Mouse (Mus musculus): ENCODE measurements around the gene Mical3. TPM values are rescaled to one million over a fixed set of nuclear protein-coding genes. Genes with fewer than 3 reads are reported as not detected.
A peak's percentile ranks its signal among the peaks of the same experiment; 100 is the strongest.

Gene Mical3
- total and polyA plus RNA-seq, 2 experiments, result 5.8 to 7.9 TPM

DNA sequence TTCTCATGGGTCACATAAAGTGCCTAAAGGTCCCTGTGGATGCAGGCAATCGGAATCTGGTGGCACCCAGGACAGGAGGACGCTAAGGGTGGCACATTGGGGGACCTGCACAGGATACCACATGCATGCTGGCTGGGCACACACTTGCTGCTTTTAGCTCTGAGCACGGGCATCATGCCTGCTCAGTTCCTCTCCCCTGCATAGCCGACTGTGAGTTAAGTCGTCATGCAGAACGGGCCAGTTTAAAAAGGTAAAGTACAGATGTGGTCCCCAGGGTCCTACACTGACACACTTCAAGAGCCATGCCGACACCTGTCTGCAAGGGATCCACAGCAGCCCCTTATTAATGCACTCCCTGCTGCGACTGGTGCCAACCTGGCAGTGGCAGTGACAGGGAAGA, 176.6 kb downstream of the Mical3 start:
- H3K79me2 ChIP-seq (ENCODE audit: control insufficient read depth, insufficient read depth, low read length), result no peaks in the 10 kb centered on the region
- H3K9ac ChIP-seq (ENCODE audit: low read depth, low read length), result no peak overlapping the region
- H3K4me3 ChIP-seq (ENCODE audit: insufficient read depth, low read depth, low read length), result no peak overlapping the region
- peaks cover 13% of the 10 kb centered on the region; the same call in 1 of the 2 replicates for H3K36me3 ChIP-seq (ENCODE audit: control insufficient read depth, insufficient read depth, low read length)
- H3K4me1 ChIP-seq (ENCODE audit: control insufficient read depth, insufficient read depth, low read length), result no peaks in the 10 kb centered on the region
- no peak overlapping the region for H3K27ac ChIP-seq (replicated peaks; ENCODE audit: insufficient read depth, low read depth, low read length)
- no peaks in the 10 kb centered on the region for H3K27me3 ChIP-seq (ENCODE audit: control insufficient read depth, insufficient read depth, low read length)
- TF ChIP-seq POLR2A (IDR thresholded peaks at IDR 0.05; ENCODE audit: extremely low read depth, insufficient read depth, low read length) (no peak), CTCF (IDR thresholded peaks at IDR 0.05; ENCODE audit: low read depth, low read length) (no peak)
- DNase-seq (ENCODE audit: extremely low read depth, low read depth, low spot score), result no peak
- WGBS, result 89% methylated on average over 8 of the region's 8 CpGs

- no peak for TF ChIP-seq CTCF (IDR thresholded peaks at IDR 0.05; ENCODE audit: low read depth, low read length)
- no peak overlapping the region for H3K4me3 ChIP-seq (ENCODE audit: insufficient read depth, low read depth, low read length)
- 97% methylated on average over 6 of the region's 6 CpGs for WGBS
Measured at GRCm38 (mm10) chr6:120952475-120952874, 178.3 kb downstream of the Mical3 start.

GRCm38 (mm10) chr6:120951311-120951710, 179.5 kb downstream of the Mical3 start:
- Histone ChIP-seq H3K36me3 (ENCODE audit: control insufficient read depth, insufficient read depth, low read length) (peaks cover 16% of the 10 kb centered on the region; the same call in 1 of the 2 replicates), H3K79me2 (ENCODE audit: control insufficient read depth, insufficient read depth, low read length) (no peaks in the 10 kb centered on the region), H3K27me3 (ENCODE audit: control insufficient read depth, insufficient read depth, low read length) (no peaks in the 10 kb centered on the region), H3K9ac (ENCODE audit: low read depth, low read length) (no peak overlapping the region), H3K4me3 (ENCODE audit: insufficient read depth, low read depth, low read length) (no peak overlapping the region), H3K4me1 (ENCODE audit: control insufficient read depth, insufficient read depth, low read length) (no peaks in the 10 kb centered on the region), H3K27ac (replicated peaks; ENCODE audit: insufficient read depth, low read depth, low read length) (no peak overlapping the region)
- 92% methylated on average over 6 of the region's 6 CpGs for WGBS
- DNase-seq (ENCODE audit: extremely low read depth, low read depth, low spot score), result no peak
- TF ChIP-seq CTCF (IDR thresholded peaks at IDR 0.05; ENCODE audit: low read depth, low read length) (no peak), POLR2A (IDR thresholded peaks at IDR 0.05; ENCODE audit: extremely low read depth, insufficient read depth, low read length) (no peak)

More at GRCm38 (mm10) chr6:120952475-120952874, 178.3 kb downstream of the Mical3 start:
- H3K9ac ChIP-seq (ENCODE audit: low read depth, low read length), result no peak overlapping the region
- peaks cover 16% of the 10 kb centered on the region; the same call in 1 of the 2 replicates for H3K36me3 ChIP-seq (ENCODE audit: control insufficient read depth, insufficient read depth, low read length)
- no peaks in the 10 kb centered on the region for H3K27me3 ChIP-seq (ENCODE audit: control insufficient read depth, insufficient read depth, low read length)
- no peaks in the 10 kb centered on the region for H3K4me1 ChIP-seq (ENCODE audit: control insufficient read depth, insufficient read depth, low read length)
- no peak overlapping the region for H3K27ac ChIP-seq (replicated peaks; ENCODE audit: insufficient read depth, low read depth, low read length)
- no peak for DNase-seq (ENCODE audit: extremely low read depth, low read depth, low spot score)
- no peaks in the 10 kb centered on the region for H3K79me2 ChIP-seq (ENCODE audit: control insufficient read depth, insufficient read depth, low read length)

DNA sequence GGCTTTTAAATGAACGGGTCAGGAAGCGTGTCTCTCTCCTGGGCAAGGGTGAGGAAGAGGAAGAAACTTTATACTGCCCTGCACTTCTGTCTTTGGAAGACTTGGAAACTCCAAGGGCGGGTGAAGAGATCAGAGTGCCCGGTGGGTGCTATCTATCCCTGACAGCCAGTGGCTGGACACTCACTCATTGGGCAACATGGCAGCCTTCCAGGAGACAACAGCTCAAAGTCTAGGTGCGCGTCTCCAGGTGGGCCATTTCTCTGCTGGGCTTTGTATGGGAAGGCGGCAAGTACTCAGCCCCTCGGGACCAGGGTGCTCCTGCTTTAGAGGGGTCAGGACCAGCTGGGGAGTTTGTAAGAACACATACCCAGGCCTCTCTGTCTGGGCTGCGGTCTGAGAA, 185.3 kb downstream of the Mical3 start:
- TF ChIP-seq POLR2A (IDR thresholded peaks at IDR 0.05; ENCODE audit: extremely low read depth, insufficient read depth, low read length), result no peak
- no peaks in the 10 kb centered on the region for H3K79me2 ChIP-seq (ENCODE audit: control insufficient read depth, insufficient read depth, low read length)
- peaks cover 8% of the 10 kb centered on the region; the same call in 1 of the 2 replicates for H3K36me3 ChIP-seq (ENCODE audit: control insufficient read depth, insufficient read depth, low read length)
- WGBS, result 43% methylated on average over 9 of the region's 9 CpGs
- no peak overlapping the region for H3K27ac ChIP-seq (replicated peaks; ENCODE audit: insufficient read depth, low read depth, low read length)
- H3K27me3 ChIP-seq (ENCODE audit: control insufficient read depth, insufficient read depth, low read length), result no peaks in the 10 kb centered on the region
- H3K4me3 ChIP-seq (ENCODE audit: insufficient read depth, low read depth, low read length), result no peak overlapping the region
- H3K4me1 ChIP-seq (ENCODE audit: control insufficient read depth, insufficient read depth, low read length), result no peaks in the 10 kb centered on the region; the same call in 1 of the 2 replicates
- H3K9ac ChIP-seq (ENCODE audit: low read depth, low read length), result no peak overlapping the region
- DNase-seq (ENCODE audit: extremely low read depth, low read depth, low spot score), result peak; percentile 54

DNA sequence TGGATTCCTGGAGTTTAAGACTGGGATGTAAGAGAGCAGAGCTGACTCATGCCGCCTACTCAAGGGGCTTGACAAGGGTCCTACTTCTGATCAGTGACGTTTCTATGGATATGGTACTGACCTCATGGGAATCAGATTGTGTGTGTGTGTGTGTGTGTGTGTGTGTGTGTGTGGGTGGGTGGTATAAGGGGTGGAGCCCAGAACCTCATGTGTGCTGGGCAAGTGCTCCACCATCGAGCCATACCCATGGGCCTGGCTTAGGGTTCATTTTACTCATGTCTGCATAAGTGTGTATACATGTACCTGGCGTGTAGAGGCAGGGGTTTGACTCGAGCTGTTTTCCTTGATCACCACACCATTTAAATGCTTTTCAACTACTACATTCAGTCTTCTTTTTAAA, 186.8 kb downstream of the Mical3 start:
- Histone ChIP-seq H3K79me2 (ENCODE audit: control insufficient read depth, insufficient read depth, low read length) (no peaks in the 10 kb centered on the region), H3K36me3 (ENCODE audit: control insufficient read depth, insufficient read depth, low read length) (peaks cover 3% of the 10 kb centered on the region; the same call in 1 of the 2 replicates), H3K27ac (replicated peaks; ENCODE audit: insufficient read depth, low read depth, low read length) (no peak overlapping the region), H3K4me1 (ENCODE audit: control insufficient read depth, insufficient read depth, low read length) (no peaks in the 10 kb centered on the region; the same call in 1 of the 2 replicates), H3K4me3 (ENCODE audit: insufficient read depth, low read depth, low read length) (no peak overlapping the region), H3K9ac (ENCODE audit: low read depth, low read length) (no peak overlapping the region), H3K27me3 (ENCODE audit: control insufficient read depth, insufficient read depth, low read length) (no peaks in the 10 kb centered on the region)
- DNase-seq (ENCODE audit: extremely low read depth, low read depth, low spot score), result no peak
- TF ChIP-seq POLR2A (IDR thresholded peaks at IDR 0.05; ENCODE audit: extremely low read depth, insufficient read depth, low read length), result no peak
- TF ChIP-seq CTCF (IDR thresholded peaks at IDR 0.05; ENCODE audit: low read depth, low read length), result no peak
- WGBS, result 87% methylated on average over 5 of the region's 5 CpGs

- 89% methylated on average over 10 of the region's 10 CpGs for WGBS
- Histone ChIP-seq H3K4me1 (ENCODE audit: control insufficient read depth, insufficient read depth, low read length) (no peaks in the 10 kb centered on the region; the same call in 1 of the 2 replicates), H3K9ac (ENCODE audit: low read depth, low read length) (no peak overlapping the region), H3K36me3 (ENCODE audit: control insufficient read depth, insufficient read depth, low read length) (peaks cover 2% of the 10 kb centered on the region; the same call in 1 of the 2 replicates), H3K4me3 (ENCODE audit: insufficient read depth, low read depth, low read length) (no peak overlapping the region), H3K79me2 (ENCODE audit: control insufficient read depth, insufficient read depth, low read length) (no peaks in the 10 kb centered on the region), H3K27ac (replicated peaks; ENCODE audit: insufficient read depth, low read depth, low read length) (no peak overlapping the region), H3K27me3 (ENCODE audit: control insufficient read depth, insufficient read depth, low read length) (no peaks in the 10 kb centered on the region)
- TF ChIP-seq POLR2A (IDR thresholded peaks at IDR 0.05; ENCODE audit: extremely low read depth, insufficient read depth, low read length) (no peak), CTCF (IDR thresholded peaks at IDR 0.05; ENCODE audit: low read depth, low read length) (no peak)
- no peak for DNase-seq (ENCODE audit: extremely low read depth, low read depth, low spot score)
Measured at GRCm38 (mm10) chr6:120943551-120943950, 187.2 kb downstream of the Mical3 start.

Data from liver, adult 2 months (tissue).